Mouse (Mus musculus) MEL (cell line): ENCODE results near the gene Hdgf. TPM values are rescaled to one million over a fixed set of nuclear protein-coding genes. Genes with fewer than 3 reads are reported as not detected.

Source experiments
- DNase-seq: peaks from one replicate; pipeline ENCODE4 v3.0.0; 2011; ENCODE audit warnings: low read depth, low spot score
- H3K27ac ChIP-seq: 2 replicates; pipeline ENCODE4 v1.5.1; 2012; ENCODE audit warnings: low read depth, mild to moderate bottlenecking, control low read depth, low read length, moderate library complexity; ENCODE audit not compliant: control insufficient read depth
- H3K27me3 ChIP-seq, 2 experiments: fragments of 150-350 bp in 1 of 2; sonication (generic) in 1 of 2; 2 replicates each; pipeline ENCODE4 v1.6.1; 2012; ENCODE audit warnings: low read length in 2 of 2, mild to moderate bottlenecking in 2 of 2, improper control_type of control experiment in 1 of 2, moderate library complexity in 1 of 2; ENCODE audit not compliant: insufficient read depth in 2 of 2, control insufficient read depth in 1 of 2
- H3K36me3 ChIP-seq, 2 experiments: 2 replicates each; pipeline ENCODE4 v1.6.1; 2012 to 2014; ENCODE audit warnings: low read length in 2 of 2, improper control_type of control experiment in 1 of 2, inconsistent platforms in 1 of 2, mild to moderate bottlenecking in 1 of 2; ENCODE audit not compliant: insufficient read depth in 2 of 2, control insufficient read depth in 1 of 2
- H3K4me1 ChIP-seq, 2 experiments: fragments of 150-350 bp in 1 of 2; sonication (generic) in 1 of 2; 2 replicates each; pipeline ENCODE4 v1.6.1; 2012; ENCODE audit warnings: low read length in 2 of 2, improper control_type of control experiment in 1 of 2, mild to moderate bottlenecking in 1 of 2; ENCODE audit not compliant: insufficient read depth in 2 of 2, control insufficient read depth in 1 of 2
- H3K4me3 ChIP-seq, 2 experiments: fragments of 150-350 bp in 1 of 2; sonication (generic) in 1 of 2; 2 replicates each; pipeline ENCODE4 v1.5.1; 2012; ENCODE audit warnings: low read depth in 2 of 2, low read length in 2 of 2, mild to moderate bottlenecking in 2 of 2, moderate library complexity in 2 of 2, control low read depth in 1 of 2, improper control_type of control experiment in 1 of 2; ENCODE audit not compliant: control insufficient read depth in 1 of 2, insufficient read depth in 1 of 2
- H3K79me2 ChIP-seq: 2 replicates; pipeline ENCODE4 v1.6.1; 2012; ENCODE audit warnings: mild to moderate bottlenecking, low read length, moderate library complexity; ENCODE audit not compliant: control insufficient read depth, poor library complexity, insufficient read depth
- H3K9ac ChIP-seq: 2 replicates; pipeline ENCODE4 v1.6.1; 2012; ENCODE audit warnings: low read depth, mild to moderate bottlenecking, control low read depth, low read length, moderate library complexity; ENCODE audit not compliant: control insufficient read depth, poor library complexity, severe bottlenecking
- H3K9me3 ChIP-seq: fragments of 150-350 bp; sonication (generic); replicated peaks from 2 replicates; pipeline ENCODE4 v1.6.1; 2012; ENCODE audit warnings: mild to moderate bottlenecking, low read length, improper control_type of control experiment, moderate library complexity; ENCODE audit not compliant: insufficient read depth
- CHD2 ChIP-seq: IDR thresholded peaks from 2 replicates; pipeline ENCODE4 v1.6.1; 2011; ENCODE audit warnings: low read length, improper control_type of control experiment
- E2F4 ChIP-seq: IDR thresholded peaks from 2 replicates; pipeline ENCODE4 v1.6.1; 2011; ENCODE audit warnings: low read depth, low read length, improper control_type of control experiment, borderline replicate concordance
- EP300 ChIP-seq, 2 experiments: IDR thresholded peaks; 2 replicates each; pipeline ENCODE4 v1.6.1; 2011; ENCODE audit warnings: improper control_type of control experiment in 2 of 2, low read length in 2 of 2, low read depth in 1 of 2, mild to moderate bottlenecking in 1 of 2
- GATA1 ChIP-seq: IDR thresholded peaks from 2 replicates; pipeline ENCODE4 v1.6.1; 2011; ENCODE audit warnings: low read depth, low read length, improper control_type of control experiment
- JUND ChIP-seq: IDR thresholded peaks from 2 replicates; pipeline ENCODE4 v1.6.1; 2011; ENCODE audit warnings: low read depth, mild to moderate bottlenecking, improper control_type of control experiment, low read length
- MAFK ChIP-seq: IDR thresholded peaks from 2 replicates; pipeline ENCODE4 v1.6.1; 2011; ENCODE audit warnings: low read depth, mild to moderate bottlenecking, low read length, improper control_type of control experiment, borderline replicate concordance
- MEF2A ChIP-seq: IDR thresholded peaks from 2 replicates; pipeline ENCODE4 v1.6.1; 2014; ENCODE audit warnings: low read depth, mild to moderate bottlenecking, inconsistent platforms, low read length, improper control_type of control experiment; ENCODE audit not compliant: poor library complexity, insufficient replicate concordance, severe bottlenecking; ENCODE audit errors: extremely low read depth
- MXI1 ChIP-seq: IDR thresholded peaks from 2 replicates; pipeline ENCODE4 v1.6.1; 2011; ENCODE audit warnings: mild to moderate bottlenecking, low read depth, low read length, improper control_type of control experiment
- MYB ChIP-seq: IDR thresholded peaks from 2 replicates; pipeline ENCODE4 v1.6.1; 2011; ENCODE audit warnings: mild to moderate bottlenecking, low read depth, low read length, improper control_type of control experiment
- NRF1 ChIP-seq: IDR thresholded peaks from 2 replicates; pipeline ENCODE4 v1.6.1; 2014; ENCODE audit warnings: low read depth, mild to moderate bottlenecking, inconsistent platforms, low read length, improper control_type of control experiment, moderate library complexity; ENCODE audit not compliant: poor library complexity, insufficient read depth, severe bottlenecking
- POLR2AphosphoS2 ChIP-seq: IDR thresholded peaks from 2 replicates; pipeline ENCODE4 v1.6.1; 2011; ENCODE audit warnings: low read length, improper control_type of control experiment
- RCOR1 ChIP-seq: IDR thresholded peaks from 2 replicates; pipeline ENCODE4 v1.6.1; 2012; ENCODE audit warnings: low read depth, mild to moderate bottlenecking, inconsistent platforms, low read length, improper control_type of control experiment
- SIN3A ChIP-seq: IDR thresholded peaks from 2 replicates; pipeline ENCODE4 v1.6.1; 2012; ENCODE audit warnings: low read length, improper control_type of control experiment, inconsistent platforms
- TBP ChIP-seq: IDR thresholded peaks from 2 replicates; pipeline ENCODE4 v1.8.0; 2011; ENCODE audit warnings: low read depth, low read length, improper control_type of control experiment
- TCF12 ChIP-seq: IDR thresholded peaks from 2 replicates; pipeline ENCODE4 v1.6.1; 2014; ENCODE audit warnings: low read depth, mild to moderate bottlenecking, inconsistent platforms, low read length, improper control_type of control experiment, moderate library complexity
- USF1 ChIP-seq: IDR thresholded peaks from 2 replicates; pipeline ENCODE4 v1.6.1; 2014; ENCODE audit warnings: low read depth, mild to moderate bottlenecking, inconsistent platforms, low read length, improper control_type of control experiment, moderate library complexity
- ZC3H11A ChIP-seq: IDR thresholded peaks from 2 replicates; pipeline ENCODE4 v1.6.1; 2012; ENCODE audit warnings: low read depth, mild to moderate bottlenecking, inconsistent platforms, low read length, improper control_type of control experiment
- ZMIZ1 ChIP-seq: IDR thresholded peaks from 2 replicates; pipeline ENCODE4 v1.6.1; 2012; ENCODE audit warnings: low read depth, mild to moderate bottlenecking, inconsistent platforms, low read length, improper control_type of control experiment, moderate library complexity
- ZNF384 ChIP-seq: IDR thresholded peaks from 2 replicates; pipeline ENCODE4 v1.6.1; 2012; ENCODE audit warnings: low read depth, mild to moderate bottlenecking, inconsistent platforms, low read length, improper control_type of control experiment
- polyA plus RNA-seq, 2 experiments: library from polyadenylated mRNA; stranded (reverse) in 1 of 2; unstranded in 1 of 2; fragments of >175 nt in 1 of 2; fragments of >200 nt in 1 of 2; gene quantifications; 2 replicates each; pipeline versions ENCODE4 v1.2.1 to v1.2.4; 2012; ENCODE audit warnings: low replicate concordance in 2 of 2, low read depth in 1 of 2; ENCODE audit not compliant: insufficient read length in 2 of 2, insufficient read depth in 1 of 2, missing spikeins in 1 of 2
- total RNA-seq: library from RNA; depleted of rRNA; stranded (reverse); fragments of 300-350 nt; gene quantifications from 2 replicates; pipeline ENCODE4 v1.2.3, GENCODE M21; 2012

The Hdgf gene
- total and polyA plus RNA-seq, 3 experiments: 369 to 1,503 (median 519) TPM

GRCm38 (mm10) chr3:87907906-87908305 is 1.8 kb downstream of the Hdgf start:
- Histone ChIP-seq H3K36me3 (peaks cover 8 to 50% of the 10 kb centered on the region in 2 experiments), H3K4me3 (peak overlapping the region; percentile 82 to 99), H3K9ac (peak overlapping the region; percentile 97), H3K4me1 (peaks cover 0 to 37% of the 10 kb centered on the region in 2 experiments; a peak in 3 of 4 replicates), H3K27me3 (no peaks in the 10 kb centered on the region), H3K79me2 (peaks cover 69% of the 10 kb centered on the region), H3K9me3 (no peaks in the 10 kb centered on the region), H3K27ac (peak overlapping the region; percentile 85)
- DNase-seq: no peak
- TF ChIP-seq CHD2 (no peak), SIN3A (no peak), ZMIZ1 (no peak), ZC3H11A (no peak), NRF1 (no peak), TBP (no peak), GATA1 (no peak), EP300 (IDR thresholded peaks at IDR 0.05; ENCODE audit: low read depth in 1 of 2, low read length in 2 of 2) (no peak), RCOR1 (no peak), ZNF384 (no peak), MXI1 (no peak)
- TF ChIP-seq, all 39 proteins: peak for 0

GRCm38 (mm10) chr3:87909381-87909780 is 3.3 kb downstream of the Hdgf start:
- peak overlapping the region; percentile 85 for H3K27ac ChIP-seq
- DNase-seq: no peak
- H3K79me2 ChIP-seq: peaks cover 76% of the 10 kb centered on the region
- H3K9ac ChIP-seq: peak overlapping the region; percentile 97
- peak overlapping the region in 1 of 2 experiments; percentile 82; a peak in 2 of 4 replicates for H3K4me3 ChIP-seq
- H3K36me3 ChIP-seq: peaks cover 13 to 50% of the 10 kb centered on the region in 2 experiments
- no peak for TF ChIP-seq POLR2AphosphoS2
- TF ChIP-seq E2F4: no peak
- no peak for TF ChIP-seq USF1
- TF ChIP-seq MEF2A: no peak
- no peak for TF ChIP-seq TCF12
- TF ChIP-seq ZMIZ1: no peak
- no peak for TF ChIP-seq JUND
- no peak for TF ChIP-seq MYB
- TF ChIP-seq CHD2: no peak
- no peak for TF ChIP-seq MAFK
- TF ChIP-seq, all 39 proteins: peak for 0
- Histone ChIP-seq H3K27me3 (no peaks in the 10 kb centered on the region), H3K9me3 (no peaks in the 10 kb centered on the region), H3K4me1 (peaks cover 0 to 33% of the 10 kb centered on the region in 2 experiments; a peak in 3 of 4 replicates)
